Mouse (Mus musculus) urinary bladder, adult 2 months (tissue): ENCODE data around the gene Vipr2. TPM values are rescaled to one million over a fixed set of nuclear protein-coding genes. Genes with fewer than 3 reads are reported as not detected.

Experiments
- DNase-seq: peaks from one replicate; pipeline ENCODE4 v3.0.0; 2022; ENCODE audit warnings: low spot score
- polyA plus RNA-seq: library from polyadenylated mRNA; depleted of rRNA; stranded (reverse); fragments of >200 nt; gene quantifications from 2 replicates; pipeline ENCODE4 v1.2.3, GENCODE M21; 2012; rRNA removed

The Vipr2 gene
- polyA plus RNA-seq, 1 experiment = 0.43 TPM

DNA sequence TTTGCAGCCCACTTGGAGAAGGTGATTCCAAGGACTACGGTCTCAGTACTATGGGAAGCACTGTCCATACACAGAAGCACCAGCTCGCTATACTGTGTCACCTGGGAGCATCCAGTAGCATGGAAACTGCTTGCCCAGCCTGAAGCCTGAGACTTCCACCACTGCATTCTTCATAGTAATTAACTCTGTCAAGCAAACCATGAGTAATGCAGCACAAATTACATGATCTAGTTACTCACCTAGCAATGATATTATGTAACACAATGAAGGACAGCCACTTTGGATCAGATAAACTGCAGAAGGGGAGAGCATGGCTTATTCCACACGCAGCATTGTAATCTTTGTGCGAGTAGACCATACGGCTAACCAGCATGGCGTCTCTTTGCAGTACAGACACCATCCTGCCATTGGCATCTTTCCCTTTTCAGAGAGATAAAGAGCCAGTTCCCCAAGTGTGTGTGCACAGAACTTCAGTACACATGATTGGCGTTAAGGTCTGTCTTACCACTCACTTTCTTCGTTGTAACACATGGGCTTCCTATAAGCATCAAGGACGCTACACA lies 75.4 kb downstream of the Vipr2 start:
- no peak for DNase-seq

DNA sequence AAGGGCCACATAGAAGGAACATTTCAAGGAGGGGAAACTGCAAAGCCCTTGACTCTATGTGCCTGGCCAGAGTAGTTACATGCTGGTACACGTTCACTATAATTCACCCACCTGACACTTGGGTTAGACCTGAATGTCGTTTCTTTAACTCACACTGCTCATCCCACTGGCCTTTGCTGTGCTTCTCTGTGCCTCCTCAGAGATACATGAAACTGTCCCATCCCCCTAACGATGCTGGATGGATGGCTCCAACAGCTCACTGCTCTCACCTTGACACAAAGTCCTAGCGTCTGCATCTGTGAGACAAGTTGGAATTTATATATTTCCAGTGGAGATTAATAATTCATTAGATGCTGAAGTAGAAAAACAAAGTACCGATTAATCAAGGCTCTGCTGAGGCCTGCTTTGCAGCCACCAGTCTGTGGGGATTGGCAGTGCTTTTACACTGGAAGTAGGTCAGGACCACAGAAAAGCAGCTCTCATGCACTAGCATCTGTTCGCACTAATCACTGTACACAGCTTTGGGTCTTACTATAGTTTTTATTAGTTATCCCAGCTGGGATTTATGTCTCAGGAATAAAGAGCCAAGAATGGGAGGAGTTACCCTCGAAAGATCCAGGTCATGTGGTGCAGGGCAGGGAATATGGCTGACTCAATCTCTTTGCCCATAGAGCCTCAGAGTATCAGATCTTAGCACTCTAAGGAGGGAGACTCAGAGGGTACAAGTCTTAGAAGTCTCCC lies 79.4 kb downstream of the Vipr2 start:
- no peak for DNase-seq

DNA sequence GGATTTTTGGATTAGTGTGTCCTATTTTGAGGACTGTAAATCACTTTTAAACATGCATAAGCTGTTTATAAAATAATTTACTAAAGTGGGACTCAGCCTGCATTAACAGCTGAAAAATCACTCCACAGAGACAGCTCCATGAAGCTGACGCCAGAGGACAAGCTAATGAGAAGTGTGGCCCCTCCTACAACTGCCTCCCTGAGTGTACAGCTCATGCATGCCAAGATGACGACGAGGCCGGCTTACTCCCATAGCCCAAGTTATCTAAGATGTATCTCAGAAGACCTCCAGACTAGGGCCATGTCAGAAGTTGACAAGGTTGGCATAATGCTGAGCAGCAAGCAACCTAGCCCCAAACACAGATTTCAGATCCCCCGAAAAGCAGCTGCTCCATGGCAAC lies 81.7 kb downstream of the Vipr2 start:
- no peak for DNase-seq

DNA sequence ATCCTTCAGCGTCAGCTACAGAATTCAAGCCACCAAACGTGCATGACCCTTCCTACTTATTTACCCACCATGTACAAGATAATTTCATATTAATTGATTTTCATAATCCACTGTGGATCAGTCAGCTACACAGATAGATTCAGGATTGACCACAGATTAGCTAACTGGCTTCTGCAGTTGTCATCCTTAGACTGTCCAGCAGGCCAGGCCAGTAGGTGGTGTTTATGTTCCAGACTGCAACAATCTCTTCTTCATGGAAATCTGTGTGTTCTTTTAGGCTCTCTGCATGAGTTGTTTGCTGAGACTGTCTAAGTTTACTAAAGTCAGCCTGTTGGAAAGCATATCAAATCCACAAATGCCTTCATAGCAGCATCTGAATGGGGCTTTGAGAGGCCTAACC lies 82.2 kb downstream of the Vipr2 start:
- DNase-seq = no peak

DNA sequence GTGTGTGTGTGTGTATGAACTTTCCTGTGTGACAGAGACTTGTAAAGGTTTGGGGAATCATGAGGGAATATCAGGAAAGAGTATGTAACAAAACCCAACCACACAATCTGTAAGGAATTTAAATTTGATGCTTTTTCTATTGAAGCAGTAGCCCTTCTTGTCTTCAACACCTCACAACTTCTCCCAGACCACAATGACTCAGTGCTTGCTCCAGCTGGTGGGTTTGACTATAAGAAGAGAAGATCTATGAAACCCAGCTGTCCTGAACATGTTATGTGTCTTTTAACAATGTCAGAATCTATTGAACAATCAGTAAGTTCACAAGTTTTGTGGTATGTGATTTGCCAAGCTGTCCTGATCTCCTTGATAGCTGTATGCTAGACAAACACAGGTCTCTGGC lies 87.8 kb downstream of the Vipr2 start:
- no peak for DNase-seq

DNA sequence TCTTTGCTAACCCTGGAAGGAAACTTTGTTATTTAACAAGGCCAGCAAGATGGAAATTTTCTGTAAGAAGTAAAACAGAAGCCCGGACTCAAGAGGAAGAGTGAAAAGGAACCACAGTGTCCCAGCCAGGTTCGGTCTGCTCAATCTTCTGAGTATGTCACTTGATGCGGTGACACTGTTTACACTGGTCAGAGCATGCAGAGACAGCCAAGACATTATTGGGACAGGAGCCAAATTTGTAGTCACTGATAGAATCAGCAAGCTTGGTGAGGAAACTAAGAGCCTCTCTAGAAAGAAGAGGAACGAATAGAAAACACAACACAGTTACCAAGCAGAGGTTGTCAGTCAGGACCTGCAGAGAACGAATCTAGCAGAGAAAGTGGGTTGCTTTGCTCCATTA lies 92.1 kb downstream of the Vipr2 start:
- no peak for DNase-seq

DNA sequence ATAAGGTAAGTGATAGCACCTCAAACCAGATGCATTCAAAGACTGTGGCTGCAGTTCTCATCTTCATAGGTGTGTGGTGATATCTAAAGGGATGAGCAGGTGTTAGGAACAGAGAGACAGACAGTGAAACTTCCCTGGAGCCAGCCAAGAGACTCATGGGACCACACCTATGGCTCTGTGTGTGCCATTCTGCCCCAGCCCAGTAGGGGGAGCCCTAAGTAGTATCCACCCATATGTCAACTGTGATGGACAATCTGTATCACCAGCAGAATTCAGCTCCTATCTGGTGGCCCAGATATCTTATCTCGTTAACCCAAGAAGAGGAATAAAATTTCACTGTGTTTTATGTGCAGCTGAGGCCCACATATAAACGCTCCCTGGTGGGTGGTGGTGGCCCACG lies 99.4 kb downstream of the Vipr2 start:
- DNase-seq = no peak

DNA sequence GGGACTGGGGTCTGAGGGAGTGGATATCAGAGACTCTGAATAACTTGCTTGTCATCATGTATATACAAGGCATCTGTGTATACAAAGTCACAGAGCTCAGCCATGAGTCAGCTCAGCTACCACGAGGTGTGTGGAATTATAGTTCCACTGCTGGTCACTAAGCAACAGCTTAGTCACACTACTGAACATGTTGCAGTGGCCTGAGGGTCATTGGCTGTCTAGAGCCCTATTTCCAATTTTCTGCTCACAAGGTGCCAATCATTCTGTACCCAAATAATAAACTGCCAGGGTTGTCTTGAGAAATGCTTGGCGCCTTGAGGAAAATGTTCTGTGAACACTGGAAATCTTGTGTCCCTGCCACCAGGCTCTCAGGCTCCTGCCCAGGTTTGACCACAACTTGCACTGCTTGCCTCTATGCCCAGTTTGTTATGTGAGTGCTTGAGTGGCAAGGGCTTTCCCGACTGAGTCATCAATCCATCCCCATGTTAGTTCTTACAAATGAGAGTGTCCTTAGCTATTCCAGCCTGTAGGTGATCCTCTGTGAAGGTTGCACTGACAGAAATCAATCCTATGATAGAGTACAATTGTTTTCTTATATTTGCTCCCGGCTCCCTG lies 104.0 kb downstream of the Vipr2 start:
- no peak for DNase-seq

DNA sequence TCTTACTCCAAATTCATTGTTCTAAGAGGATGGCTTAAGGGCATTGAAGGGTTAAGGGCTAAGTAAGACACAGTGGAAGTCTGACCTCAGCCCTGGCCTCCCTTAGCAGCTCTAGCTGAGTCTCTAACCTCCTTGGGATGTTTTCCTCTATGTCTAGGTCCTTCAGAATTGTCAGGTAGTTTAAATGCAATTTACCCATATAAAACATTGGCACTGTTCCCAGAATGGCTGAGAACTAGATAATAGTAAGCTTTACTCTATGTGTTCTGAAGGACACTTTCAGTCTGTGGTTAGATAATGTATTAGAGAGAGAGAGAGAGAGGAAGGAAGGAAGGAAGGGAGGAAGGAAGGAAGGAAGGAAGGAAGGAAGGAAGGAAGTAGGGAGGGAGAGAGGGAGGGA lies 104.8 kb downstream of the Vipr2 start:
- no peak for DNase-seq

DNA sequence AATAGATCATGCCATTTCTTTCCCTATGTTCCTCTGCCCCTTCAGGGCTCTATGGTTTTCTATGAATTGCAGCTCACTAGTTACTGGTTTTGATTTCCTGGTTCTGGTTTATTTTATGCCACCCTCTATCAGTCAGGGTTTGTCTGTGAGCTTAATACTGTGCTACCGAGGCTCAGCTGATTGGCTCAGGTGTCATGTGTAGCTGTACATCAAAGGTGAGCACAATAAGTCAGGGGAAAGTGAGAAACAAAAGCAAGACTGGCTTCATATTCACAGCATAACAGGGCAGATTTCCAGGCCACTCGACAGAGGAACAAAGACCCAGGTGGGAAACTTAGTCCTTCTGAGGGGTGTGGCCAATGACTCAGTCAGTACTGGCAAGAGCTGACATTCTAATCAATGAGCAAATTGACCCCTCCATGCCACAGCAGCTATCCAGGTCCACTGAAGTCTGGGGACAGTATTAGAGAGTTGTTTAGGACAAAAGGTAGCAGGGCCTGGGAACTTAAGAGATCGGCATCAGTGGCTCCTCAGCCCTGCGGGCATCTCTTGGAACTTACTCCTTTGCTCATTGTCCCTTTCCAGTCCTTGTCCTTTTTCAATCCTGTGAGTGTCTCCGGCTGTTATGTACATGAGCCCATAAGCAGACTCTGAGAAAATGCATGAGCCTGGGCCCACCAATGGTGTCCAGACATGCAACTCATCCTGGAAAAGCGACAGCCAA lies 105.8 kb downstream of the Vipr2 start:
- DNase-seq = no peak

DNA sequence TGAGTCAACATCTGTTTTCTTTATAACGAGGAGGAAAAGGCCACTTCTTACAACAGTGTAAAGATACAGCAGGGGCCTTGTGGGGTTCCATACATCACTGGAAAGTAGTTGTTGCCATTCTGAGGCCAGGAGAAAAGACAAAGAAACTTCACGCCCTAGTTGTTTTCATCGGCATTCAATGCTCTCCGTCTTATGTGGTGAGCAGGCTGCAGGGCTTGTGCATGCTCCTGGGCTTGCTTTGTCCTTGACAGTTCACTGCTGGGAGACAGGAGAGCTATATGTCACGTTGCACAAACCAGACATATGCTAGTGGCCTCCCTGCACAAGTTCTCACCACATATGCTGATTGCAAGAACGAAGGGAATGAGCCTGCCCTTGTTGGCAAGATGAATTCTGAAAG lies 116.4 kb downstream of the Vipr2 start:
- no peak for DNase-seq

DNA sequence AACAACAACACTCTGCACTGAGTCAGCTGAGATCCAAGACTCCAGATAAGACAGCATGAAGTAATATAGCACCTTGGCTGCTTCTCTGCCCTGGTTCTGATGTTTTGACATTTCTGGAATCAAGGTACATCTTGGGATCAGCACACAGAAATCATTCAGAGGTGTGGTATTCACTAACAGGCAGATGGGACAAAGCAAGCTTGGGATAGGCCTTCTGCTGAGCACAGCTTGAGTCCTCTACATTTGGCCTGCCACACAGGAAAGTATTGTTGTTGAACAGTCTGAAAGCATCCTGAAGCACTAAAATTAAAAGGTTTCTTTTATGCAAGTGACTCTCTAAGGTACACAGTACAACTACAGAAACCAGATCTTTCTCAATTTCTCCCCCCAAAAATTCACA lies 117.1 kb downstream of the Vipr2 start:
- no peak for DNase-seq

Other genes starting within 250 kb of the Vipr2 start
- 27.7 and 28.1 TPM in 2 replicates for gene Zfp386, start 30.0 kb upstream of the Vipr2 start, polyA plus RNA-seq
- 12.5 and 16.4 TPM in 2 replicates for gene Wdr60, start 185.3 kb downstream of the Vipr2 start, polyA plus RNA-seq
- gene Gm11027, start 197.7 kb downstream of the Vipr2 start, polyA plus RNA-seq = not detected in 2 replicates
- 21.5 and 34.7 TPM in 2 replicates for gene Esyt2, start 203.5 kb downstream of the Vipr2 start, polyA plus RNA-seq